Mouse (Mus musculus) ovary, postnatal 10 days (tissue): ENCODE data around the gene Fam167b.
A peak's percentile ranks its signal among the peaks of the same experiment; 100 is the strongest.

Experiments
- DNase-seq: peaks from one replicate; pipeline ENCODE4 v3.0.0; 2022; ENCODE audit warnings: low spot score

Fam167b gene

GRCm38 (mm10) chr4:129578466-129578865 is at the start of gene Fam167b:
Gene Fam167b (minus strand): TSS chr4:129578549.
- DNase-seq, result no peak

GRCm38 (mm10) chr4:129626035-129626434 is 47.7 kb upstream of the Fam167b start:
- DNase-seq, result no peak

GRCm38 (mm10) chr4:129625496-129625895 is 47.1 kb upstream of the Fam167b start:
- no peak for DNase-seq

GRCm38 (mm10) chr4:129625029-129625370 is 46.7 kb upstream of the Fam167b start:
- no peak for DNase-seq

GRCm38 (mm10) chr4:129624281-129625028 is 46.1 kb upstream of the Fam167b start:
- no peak for DNase-seq

- DNase-seq, result no peak
Measured at GRCm38 (mm10) chr4:129623681-129624091, 45.3 kb upstream of the Fam167b start, which contains the start of gene Ccdc28b. Gene Ccdc28b (minus strand): TSS chr4:129623947.

- no peak for DNase-seq
Measured at GRCm38 (mm10) chr4:129622803-129623535, 44.6 kb upstream of the Fam167b start.

- DNase-seq, result no peak
Measured at GRCm38 (mm10) chr4:129622120-129622802, 43.9 kb upstream of the Fam167b start.

- no peak for DNase-seq
Measured at GRCm38 (mm10) chr4:129621283-129621841, 43.0 kb upstream of the Fam167b start.

GRCm38 (mm10) chr4:129620419-129621282 is 42.3 kb upstream of the Fam167b start:
- no peak for DNase-seq

- DNase-seq, result peak; percentile 88
Measured at GRCm38 (mm10) chr4:129618786-129619691, 40.7 kb upstream of the Fam167b start, which contains the start of gene Iqcc. Gene Iqcc (minus strand): TSS chr4:129619099.

GRCm38 (mm10) chr4:129618031-129618430 is 39.7 kb upstream of the Fam167b start:
- no peak for DNase-seq

- DNase-seq, result no peak
Measured at GRCm38 (mm10) chr4:129617121-129617641, 38.8 kb upstream of the Fam167b start.

GRCm38 (mm10) chr4:129616631-129617030 is 38.3 kb upstream of the Fam167b start:
- DNase-seq, result no peak

- no peak for DNase-seq
Measured at GRCm38 (mm10) chr4:129615801-129616290, 37.5 kb upstream of the Fam167b start.

GRCm38 (mm10) chr4:129614093-129614492 is 35.7 kb upstream of the Fam167b start, which contains the start of gene Dcdc2b:
Gene Dcdc2b (minus strand): TSS chr4:129614257.
- DNase-seq, result no peak

- no peak for DNase-seq
Measured at GRCm38 (mm10) chr4:129610472-129610871, 32.1 kb upstream of the Fam167b start.

- no peak for DNase-seq
Measured at GRCm38 (mm10) chr4:129610026-129610425, 31.7 kb upstream of the Fam167b start.

- DNase-seq, result no peak
Measured at GRCm38 (mm10) chr4:129609139-129609631, 30.8 kb upstream of the Fam167b start.
